Mouse (Mus musculus): ENCODE results near the gene Gm20388. TPM values are rescaled to one million over a fixed set of nuclear protein-coding genes. Genes with fewer than 3 reads are reported as not detected.

Gm20388 gene
- polyA plus RNA-seq, 1 experiment from 2014 or later, result not detected

GRCm38 (mm10) chr8:121392482-121392881 lies 1481.8 kb downstream of the Gm20388 start:
- H3K4me3 ChIP-seq (ENCODE audit: low read length), result no peak overlapping the region; the same call in 1 of the 2 replicates
- peaks cover 10% of the 10 kb centered on the region; the same call in 1 of the 2 replicates for H3K27me3 ChIP-seq (ENCODE audit: control insufficient read depth, insufficient read depth, low read length)
- peak overlapping the region; percentile 30 for H3K4me2 ChIP-seq (replicated peaks; ENCODE audit: low read depth, low read length)
- no peak for ATAC-seq (ENCODE audit: low FRiP score, low TSS enrichment)
- H3K36me3 ChIP-seq (ENCODE audit: control insufficient read depth, insufficient read depth, low read length), result no peaks in the 10 kb centered on the region
- H3K9me3 ChIP-seq (ENCODE audit: control insufficient read depth, low read length), result no peaks in the 10 kb centered on the region
- H3K9ac ChIP-seq (ENCODE audit: low read depth, low read length), result no peak overlapping the region
- peak overlapping the region; percentile 77 for H3K27ac ChIP-seq (ENCODE audit: low read depth, low read length)
- H3K4me1 ChIP-seq (ENCODE audit: control insufficient read depth, insufficient read depth, low read length), result peaks cover 48% of the 10 kb centered on the region
- 9% methylated on average over 10 of the region's 10 CpGs for WGBS

GRCm38 (mm10) chr8:121393111-121393510 lies 1482.5 kb downstream of the Gm20388 start:
- ATAC-seq (ENCODE audit: low FRiP score, low TSS enrichment), result no peak
- Histone ChIP-seq H3K9ac (ENCODE audit: low read depth, low read length) (no peak overlapping the region), H3K4me2 (replicated peaks; ENCODE audit: low read depth, low read length) (peak overlapping the region; percentile 30), H3K9me3 (ENCODE audit: control insufficient read depth, low read length) (no peaks in the 10 kb centered on the region), H3K4me1 (ENCODE audit: control insufficient read depth, insufficient read depth, low read length) (peaks cover 51% of the 10 kb centered on the region), H3K4me3 (ENCODE audit: low read length) (no peak overlapping the region; the same call in 1 of the 2 replicates), H3K27ac (ENCODE audit: low read depth, low read length) (peak overlapping the region; percentile 77), H3K36me3 (ENCODE audit: control insufficient read depth, insufficient read depth, low read length) (no peaks in the 10 kb centered on the region), H3K27me3 (ENCODE audit: control insufficient read depth, insufficient read depth, low read length) (peaks cover 10% of the 10 kb centered on the region; the same call in 1 of the 2 replicates)
- WGBS, result 9% methylated on average over 9 of the region's 9 CpGs

- no peak for ATAC-seq (ENCODE audit: low FRiP score, low TSS enrichment)
- Histone ChIP-seq H3K36me3 (ENCODE audit: control insufficient read depth, insufficient read depth, low read length) (no peaks in the 10 kb centered on the region), H3K27me3 (ENCODE audit: control insufficient read depth, insufficient read depth, low read length) (peaks cover 6% of the 10 kb centered on the region; the same call in 1 of the 2 replicates), H3K9ac (ENCODE audit: low read depth, low read length) (peak overlapping the region; percentile 61), H3K4me2 (replicated peaks; ENCODE audit: low read depth, low read length) (peak overlapping the region; percentile 45), H3K4me3 (ENCODE audit: low read length) (peak overlapping the region; percentile 20; the same call in 1 of the 2 replicates), H3K4me1 (ENCODE audit: control insufficient read depth, insufficient read depth, low read length) (peaks cover 67% of the 10 kb centered on the region), H3K27ac (ENCODE audit: low read depth, low read length) (peak overlapping the region; percentile 95), H3K9me3 (ENCODE audit: control insufficient read depth, low read length) (no peaks in the 10 kb centered on the region)
- 18% methylated on average over 5 of the region's 5 CpGs for WGBS
Observed at GRCm38 (mm10) chr8:121394686-121395085, 1484.0 kb downstream of the Gm20388 start.

GRCm38 (mm10) chr8:121395316-121395715 lies 1484.7 kb downstream of the Gm20388 start:
- Histone ChIP-seq H3K9me3 (ENCODE audit: control insufficient read depth, low read length) (no peaks in the 10 kb centered on the region), H3K27me3 (ENCODE audit: control insufficient read depth, insufficient read depth, low read length) (peaks cover 6% of the 10 kb centered on the region; the same call in 1 of the 2 replicates), H3K4me2 (replicated peaks; ENCODE audit: low read depth, low read length) (peak overlapping the region; percentile 45), H3K27ac (ENCODE audit: low read depth, low read length) (peak overlapping the region; percentile 95), H3K9ac (ENCODE audit: low read depth, low read length) (peak overlapping the region; percentile 61), H3K4me3 (ENCODE audit: low read length) (peak overlapping the region; percentile 9), H3K4me1 (ENCODE audit: control insufficient read depth, insufficient read depth, low read length) (peaks cover 72% of the 10 kb centered on the region), H3K36me3 (ENCODE audit: control insufficient read depth, insufficient read depth, low read length) (no peaks in the 10 kb centered on the region)
- WGBS, result 12% methylated on average over 11 of the region's 11 CpGs
- no peak for ATAC-seq (ENCODE audit: low FRiP score, low TSS enrichment)

- Histone ChIP-seq H3K9ac (ENCODE audit: low read depth, low read length) (peak overlapping the region; percentile 61), H3K27me3 (ENCODE audit: control insufficient read depth, insufficient read depth, low read length) (peaks cover 6% of the 10 kb centered on the region; the same call in 1 of the 2 replicates), H3K9me3 (ENCODE audit: control insufficient read depth, low read length) (no peaks in the 10 kb centered on the region), H3K4me2 (replicated peaks; ENCODE audit: low read depth, low read length) (peak overlapping the region; percentile 45), H3K4me1 (ENCODE audit: control insufficient read depth, insufficient read depth, low read length) (peaks cover 67% of the 10 kb centered on the region), H3K27ac (ENCODE audit: low read depth, low read length) (peak overlapping the region; percentile 95), H3K4me3 (ENCODE audit: low read length) (peak overlapping the region; percentile 21; the same call in 1 of the 2 replicates), H3K36me3 (ENCODE audit: control insufficient read depth, insufficient read depth, low read length) (no peaks in the 10 kb centered on the region)
- 7% methylated on average over 11 of the region's 11 CpGs for WGBS
- peak; percentile 40; the same call in 1 of the 2 replicates for ATAC-seq (ENCODE audit: low FRiP score, low TSS enrichment)
Observed at GRCm38 (mm10) chr8:121396151-121396550, 1485.5 kb downstream of the Gm20388 start.

- H3K4me2 ChIP-seq (replicated peaks; ENCODE audit: low read depth, low read length), result peak overlapping the region; percentile 45
- WGBS, result 15% methylated on average over 10 of the region's 10 CpGs
- no peaks in the 10 kb centered on the region for H3K9me3 ChIP-seq (ENCODE audit: control insufficient read depth, low read length)
- peak; percentile 45 for ATAC-seq (ENCODE audit: low FRiP score, low TSS enrichment)
- H3K9ac ChIP-seq (ENCODE audit: low read depth, low read length), result peak overlapping the region; percentile 61; the same call in 1 of the 2 replicates
- H3K4me1 ChIP-seq (ENCODE audit: control insufficient read depth, insufficient read depth, low read length), result peaks cover 57% of the 10 kb centered on the region
- peaks cover 6% of the 10 kb centered on the region; the same call in 1 of the 2 replicates for H3K27me3 ChIP-seq (ENCODE audit: control insufficient read depth, insufficient read depth, low read length)
- peak overlapping the region; percentile 21; the same call in 1 of the 2 replicates for H3K4me3 ChIP-seq (ENCODE audit: low read length)
- H3K27ac ChIP-seq (ENCODE audit: low read depth, low read length), result peak overlapping the region; percentile 95
- H3K36me3 ChIP-seq (ENCODE audit: control insufficient read depth, insufficient read depth, low read length), result no peaks in the 10 kb centered on the region
Observed at GRCm38 (mm10) chr8:121397201-121397698, 1486.6 kb downstream of the Gm20388 start.

GRCm38 (mm10) chr8:121398081-121398480 lies 1487.4 kb downstream of the Gm20388 start:
- H3K4me3 ChIP-seq (ENCODE audit: low read length), result peak overlapping the region; percentile 13
- peaks cover 6% of the 10 kb centered on the region; the same call in 1 of the 2 replicates for H3K27me3 ChIP-seq (ENCODE audit: control insufficient read depth, insufficient read depth, low read length)
- H3K9me3 ChIP-seq (ENCODE audit: control insufficient read depth, low read length), result no peaks in the 10 kb centered on the region
- H3K4me2 ChIP-seq (replicated peaks; ENCODE audit: low read depth, low read length), result peak overlapping the region; percentile 45
- peak; percentile 35; the same call in 1 of the 2 replicates for ATAC-seq (ENCODE audit: low FRiP score, low TSS enrichment)
- peak overlapping the region; percentile 95 for H3K27ac ChIP-seq (ENCODE audit: low read depth, low read length)
- H3K9ac ChIP-seq (ENCODE audit: low read depth, low read length), result peak overlapping the region; percentile 5; the same call in 1 of the 2 replicates
- peaks cover 49% of the 10 kb centered on the region for H3K4me1 ChIP-seq (ENCODE audit: control insufficient read depth, insufficient read depth, low read length)
- no peaks in the 10 kb centered on the region for H3K36me3 ChIP-seq (ENCODE audit: control insufficient read depth, insufficient read depth, low read length)
- 18% methylated on average over 6 of the region's 6 CpGs for WGBS

GRCm38 (mm10) chr8:121398724-121399123 lies 1488.1 kb downstream of the Gm20388 start:
- Histone ChIP-seq H3K4me2 (replicated peaks; ENCODE audit: low read depth, low read length) (peak overlapping the region; percentile 26), H3K4me3 (ENCODE audit: low read length) (no peak overlapping the region; the same call in 1 of the 2 replicates), H3K9ac (ENCODE audit: low read depth, low read length) (no peak overlapping the region), H3K4me1 (ENCODE audit: control insufficient read depth, insufficient read depth, low read length) (peaks cover 48% of the 10 kb centered on the region), H3K27me3 (ENCODE audit: control insufficient read depth, insufficient read depth, low read length) (peaks cover 3% of the 10 kb centered on the region; the same call in 1 of the 2 replicates), H3K36me3 (ENCODE audit: control insufficient read depth, insufficient read depth, low read length) (no peaks in the 10 kb centered on the region), H3K27ac (ENCODE audit: low read depth, low read length) (peak overlapping the region; percentile 95), H3K9me3 (ENCODE audit: control insufficient read depth, low read length) (no peaks in the 10 kb centered on the region)
- 73% methylated on average over 20 of the region's 20 CpGs for WGBS
- no peak for ATAC-seq (ENCODE audit: low FRiP score, low TSS enrichment)

GRCm38 (mm10) chr8:121399173-121399572 lies 1488.5 kb downstream of the Gm20388 start:
- H3K9me3 ChIP-seq (ENCODE audit: control insufficient read depth, low read length), result no peaks in the 10 kb centered on the region
- H3K4me1 ChIP-seq (ENCODE audit: control insufficient read depth, insufficient read depth, low read length), result peaks cover 48% of the 10 kb centered on the region
- H3K4me3 ChIP-seq (ENCODE audit: low read length), result no peak overlapping the region
- no peak overlapping the region; the same call in 1 of the 2 replicates for H3K27ac ChIP-seq (ENCODE audit: low read depth, low read length)
- 0 out of 2 replicates have a peak overlapping the region, but pooled peaks have one; percentile 5 for H3K4me2 ChIP-seq (replicated peaks; ENCODE audit: low read depth, low read length)
- H3K9ac ChIP-seq (ENCODE audit: low read depth, low read length), result no peak overlapping the region
- ATAC-seq (ENCODE audit: low FRiP score, low TSS enrichment), result no peak
- 16% methylated on average over 3 of the region's 3 CpGs for WGBS
- no peaks in the 10 kb centered on the region for H3K36me3 ChIP-seq (ENCODE audit: control insufficient read depth, insufficient read depth, low read length)
- peaks cover 3% of the 10 kb centered on the region; the same call in 1 of the 2 replicates for H3K27me3 ChIP-seq (ENCODE audit: control insufficient read depth, insufficient read depth, low read length)
